Mouse (Mus musculus): ENCODE results near the gene Col6a6.

GRCm38 (mm10) chr9:105851011-105851410, 23.1 kb upstream of the Col6a6 start:
- no peak for TF ChIP-seq CHD2 (IDR thresholded peaks at IDR 0.05; ENCODE audit: low read depth, low read length)
- no peak for TF ChIP-seq MAFK (IDR thresholded peaks at IDR 0.05; ENCODE audit: insufficient read depth, low read depth, low read length)
- TF ChIP-seq ZNF384 (IDR thresholded peaks at IDR 0.05; ENCODE audit: low read depth, low read length) = no peak
